Mouse (Mus musculus) mature B cell (primary cell): ENCODE data around the gene Tor2a.

Experiments used
- in situ Hi-C: fragments of 300-500 bp; cut with MboI; formaldehyde crosslinking; loops from 2 replicates; pipeline ENCODE4 v1.14.3; 2019

Gene Tor2a

GRCm38 (mm10) chr2:32757056-32757845 is at the start of gene Tor2a:
Gene Tor2a (plus strand): TSS chr2:32757234.
- in situ Hi-C loops = loop anchor here (5.0 kb wide), 1 partner anchor 45 kb away; the partner anchor contains the start of gene Cdk9

GRCm38 (mm10) chr2:32708643-32709042 is 48.4 kb upstream of the Tor2a start:
- in situ Hi-C loops = no loop called here

GRCm38 (mm10) chr2:32709521-32710137 is 47.4 kb upstream of the Tor2a start:
- in situ Hi-C loops = loop anchor here (5.0 kb wide), 1 partner anchor 48 kb away; the partner anchor contains the start of gene Tor2a

- in situ Hi-C loops = loop anchor here (5.0 kb wide), 1 partner anchor 47 kb away; the partner anchor contains the start of gene Tor2a
These were observed 46.6 kb upstream of the Tor2a start for GRCm38 (mm10) chr2:32710425-32710824.

GRCm38 (mm10) chr2:32711301-32712056 is 45.6 kb upstream of the Tor2a start:
- in situ Hi-C loops = loop anchor here (5.0 kb wide), 1 partner anchor 46 kb away; the partner anchor contains the start of gene Tor2a

- in situ Hi-C loops = loop anchor here (5.0 kb wide), 1 partner anchor 45 kb away; the partner anchor contains the start of gene Tor2a
These were observed 44.9 kb upstream of the Tor2a start for GRCm38 (mm10) chr2:32712108-32712551.

- in situ Hi-C loops = loop anchor here (5.0 kb wide), 1 partner anchor 45 kb away; the partner anchor contains the start of gene Tor2a
These were observed 44.5 kb upstream of the Tor2a start for GRCm38 (mm10) chr2:32712586-32712933.

GRCm38 (mm10) chr2:32712934-32713817 is 43.9 kb upstream of the Tor2a start, which contains the start of gene Cdk9:
Gene Cdk9 (minus strand): TSS chr2:32713076.
- in situ Hi-C loops = loop anchor here (5.0 kb wide), 1 partner anchor 44 kb away; the partner anchor contains the start of gene Tor2a

- in situ Hi-C loops = loop anchor here (5.0 kb wide), 1 partner anchor 43 kb away; the partner anchor contains the start of gene Tor2a
These were observed 42.7 kb upstream of the Tor2a start for GRCm38 (mm10) chr2:32714117-32714986.

GRCm38 (mm10) chr2:32714987-32715425 is 42.0 kb upstream of the Tor2a start:
- in situ Hi-C loops = loop anchor here (5.0 kb wide), 1 partner anchor 42 kb away; the partner anchor contains the start of gene Tor2a

GRCm38 (mm10) chr2:32718761-32719160 is 38.3 kb upstream of the Tor2a start:
- in situ Hi-C loops = no loop called here

GRCm38 (mm10) chr2:32720053-32720452 is 37.0 kb upstream of the Tor2a start:
- in situ Hi-C loops = no loop called here

- in situ Hi-C loops = no loop called here
These were observed 36.3 kb upstream of the Tor2a start, which contains the start of gene Sh2d3c for GRCm38 (mm10) chr2:32720681-32721229. Gene Sh2d3c (plus strand): TSS chr2:32721055.

- in situ Hi-C loops = no loop called here
These were observed 35.0 kb upstream of the Tor2a start for GRCm38 (mm10) chr2:32722046-32722445.

GRCm38 (mm10) chr2:32722581-32722980 is 34.5 kb upstream of the Tor2a start:
- in situ Hi-C loops = no loop called here

GRCm38 (mm10) chr2:32724149-32724548 is 32.9 kb upstream of the Tor2a start:
- in situ Hi-C loops = no loop called here

- in situ Hi-C loops = no loop called here
These were observed 31.9 kb upstream of the Tor2a start for GRCm38 (mm10) chr2:32724832-32725790.

- in situ Hi-C loops = no loop called here
These were observed 29.6 kb upstream of the Tor2a start for GRCm38 (mm10) chr2:32727435-32727834.
